Mouse (Mus musculus): ENCODE data around the gene Kif2a. TPM values are rescaled to one million over a fixed set of nuclear protein-coding genes. Genes with fewer than 3 reads are reported as not detected.
"Not testable (repeated sequence)": the region's sequence is repeated elsewhere in the genome, so short reads cannot be mapped to it uniquely, and the experiment has no call there.

Kif2a gene
- total RNA-seq, 2 experiments from 2014 or later = 88.8 to 107 TPM

DNA sequence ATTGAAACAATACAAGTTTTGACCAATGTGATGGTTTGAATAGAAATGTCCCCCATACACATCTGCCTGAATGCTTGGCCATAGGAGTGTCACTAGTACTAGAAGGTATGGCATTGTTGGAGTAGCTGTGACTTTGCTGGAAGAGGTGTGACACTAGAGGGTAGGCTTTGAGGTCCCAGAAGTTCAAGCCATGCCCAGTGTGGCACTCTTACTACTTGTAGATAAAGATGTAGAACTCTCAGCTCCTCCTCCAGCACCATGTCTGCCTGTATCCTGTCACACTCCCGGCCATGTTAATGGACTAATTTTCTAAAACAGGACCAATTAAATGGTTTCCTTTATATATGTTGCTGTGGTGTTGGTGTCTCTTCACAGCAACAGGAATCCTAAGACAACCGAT, 10.3 kb downstream of the Kif2a start:
- H3K4me3 ChIP-seq = no peak overlapping the region
- no peak overlapping the region for H3K27ac ChIP-seq
- DNase-seq (ENCODE audit: extremely low spot score in 1 of 2, low spot score in 2 of 2) = no peak
- intact Hi-C loops (cut with DNase I) = no loop called here
- no peak for TF ChIP-seq CTCF (IDR thresholded peaks at IDR 0.05)

DNA sequence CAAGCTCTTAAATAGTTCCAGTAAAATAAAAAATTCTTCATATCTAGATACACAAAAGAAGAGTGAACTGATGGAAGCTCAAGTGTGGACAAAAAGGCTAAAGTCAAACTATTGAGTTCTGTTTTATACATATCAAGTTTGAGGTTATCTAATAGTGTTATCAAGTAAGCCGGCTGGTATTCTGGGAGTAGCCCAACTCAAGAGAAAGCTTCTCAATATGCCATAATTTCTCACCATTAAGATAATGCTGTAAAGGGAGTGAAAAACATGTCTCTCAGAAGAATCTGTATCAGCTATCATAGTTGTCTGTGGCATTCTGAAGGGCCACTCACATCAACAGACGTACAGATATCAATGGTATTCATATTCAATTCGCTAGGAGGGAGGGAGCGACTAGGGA, 13.8 kb downstream of the Kif2a start:
- DNase-seq (ENCODE audit: extremely low spot score in 1 of 2, low spot score in 2 of 2) = no peak
- intact Hi-C loops (cut with DNase I) = no loop called here
- TF ChIP-seq CTCF (IDR thresholded peaks at IDR 0.05) = no peak

DNA sequence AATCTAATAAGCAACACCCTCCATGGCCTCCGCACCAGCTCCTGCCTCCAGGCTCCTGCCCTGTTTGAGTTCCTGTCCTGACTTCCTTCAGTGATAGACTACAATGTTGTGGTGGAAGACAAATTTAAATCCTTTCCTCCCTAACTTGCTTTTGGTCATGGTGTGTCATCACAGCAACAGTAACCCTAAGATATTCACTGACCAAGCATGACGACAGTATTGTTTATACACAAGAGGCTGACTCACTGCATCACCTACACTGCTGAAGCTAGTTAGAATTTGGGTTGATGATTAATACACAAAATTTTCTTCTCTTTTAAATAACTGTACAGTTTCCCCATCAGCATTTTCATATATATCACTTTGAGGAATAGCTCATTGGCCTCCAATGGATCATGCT, 18.7 kb downstream of the Kif2a start:
- no peak for DNase-seq (ENCODE audit: extremely low spot score in 1 of 2, low spot score in 2 of 2)
- intact Hi-C loops (cut with DNase I) = no loop called here
- H3K4me3 ChIP-seq = no peak overlapping the region
- H3K27ac ChIP-seq = no peak overlapping the region
- TF ChIP-seq CTCF (IDR thresholded peaks at IDR 0.05) = no peak

More for the DNA sequence above, 13.8 kb downstream of the Kif2a start:
- Histone ChIP-seq H3K4me3 (no peak overlapping the region), H3K27ac (no peak overlapping the region)

DNA sequence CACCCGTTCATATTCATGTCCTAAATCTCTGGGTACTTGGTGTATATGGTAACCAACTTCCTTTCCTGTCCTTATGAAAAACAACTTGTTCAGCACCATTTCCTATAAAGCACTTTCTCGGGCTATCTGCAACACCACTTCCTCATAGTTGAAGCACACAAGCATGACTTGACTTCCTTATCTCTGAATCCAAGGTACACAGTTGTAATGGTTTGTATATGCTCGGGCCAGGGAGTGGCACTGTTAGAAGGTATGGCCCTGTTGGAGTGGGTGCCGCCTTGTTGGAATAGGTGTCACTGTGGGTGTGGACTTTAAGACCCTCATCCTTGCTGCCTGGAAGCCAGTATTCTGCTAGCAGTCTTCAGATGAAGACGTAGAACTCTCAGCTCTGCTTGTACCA, 23.3 kb downstream of the Kif2a start:
- Histone ChIP-seq H3K4me3 (no peak overlapping the region), H3K27ac (no peak overlapping the region)
- TF ChIP-seq CTCF (IDR thresholded peaks at IDR 0.05) = no peak
- intact Hi-C loops (cut with DNase I) = no loop called here
- DNase-seq (ENCODE audit: extremely low spot score in 1 of 2, low spot score in 2 of 2) = no peak

DNA sequence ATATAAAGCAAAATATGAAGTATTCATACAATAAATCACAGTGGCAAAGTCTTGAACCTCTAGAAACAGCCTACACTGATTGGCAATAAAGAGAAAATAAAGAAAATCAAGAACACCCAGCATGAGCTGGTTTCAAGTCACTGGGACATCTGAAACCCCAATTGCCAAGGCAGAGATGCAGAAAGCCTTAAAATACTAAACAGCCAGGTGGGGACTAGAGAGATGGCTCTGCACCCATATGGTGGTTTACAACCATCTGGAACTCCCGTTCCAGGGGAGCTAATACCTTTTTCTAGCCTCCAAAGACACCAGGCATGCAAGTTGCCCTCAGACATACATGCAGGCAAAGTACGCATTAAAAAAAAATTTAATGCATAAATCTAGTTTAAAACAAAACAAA, 23.9 kb downstream of the Kif2a start:
- DNase-seq (ENCODE audit: extremely low spot score in 1 of 2, low spot score in 2 of 2) = no peak
- no peak overlapping the region for H3K27ac ChIP-seq
- no peak overlapping the region for H3K4me3 ChIP-seq
- TF ChIP-seq CTCF (IDR thresholded peaks at IDR 0.05) = no peak
- intact Hi-C loops (cut with DNase I) = no loop called here

DNA sequence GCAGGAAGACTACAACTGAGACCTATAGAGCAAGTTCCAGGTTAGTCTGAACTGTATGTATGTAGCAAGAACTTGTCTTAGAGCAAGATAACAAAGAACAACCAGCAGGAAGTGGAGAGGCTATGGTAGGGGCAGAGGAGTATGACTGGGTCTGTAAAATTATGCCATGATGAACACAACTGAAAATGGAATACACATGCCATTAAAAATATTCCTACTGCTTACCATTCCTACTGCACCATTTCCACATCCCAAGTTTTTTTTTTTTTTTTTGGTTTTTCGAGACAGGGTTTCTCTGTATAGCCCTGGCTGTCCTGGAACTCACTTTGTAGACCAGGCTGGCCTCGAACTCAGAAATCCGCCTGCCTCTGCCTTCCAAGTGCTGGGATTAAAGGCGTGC, 24.4 kb downstream of the Kif2a start:
- H3K4me3 ChIP-seq; intact Hi-C loops (cut with DNase I); H3K27ac ChIP-seq; DNase-seq (ENCODE audit: extremely low spot score in 1 of 2, low spot score in 2 of 2): not testable (repeated sequence)

GRCm38 (mm10) chr13:106996891-106997290, 25.0 kb downstream of the Kif2a start:
- DNase-seq (ENCODE audit: extremely low spot score in 1 of 2, low spot score in 2 of 2) = no peak
- no peak overlapping the region for H3K4me3 ChIP-seq
- intact Hi-C loops (cut with DNase I) = no loop called here
- no peak overlapping the region for H3K27ac ChIP-seq
- TF ChIP-seq CTCF (IDR thresholded peaks at IDR 0.05) = no peak

- Histone ChIP-seq H3K4me3 (no peak overlapping the region), H3K27ac (no peak overlapping the region)
- no peak for DNase-seq (ENCODE audit: extremely low spot score in 1 of 2, low spot score in 2 of 2)
- intact Hi-C loops (cut with DNase I) = no loop called here
- TF ChIP-seq CTCF (IDR thresholded peaks at IDR 0.05) = no peak
Observed at GRCm38 (mm10) chr13:106961496-106961895, 60.4 kb downstream of the Kif2a start.

- Histone ChIP-seq H3K27ac (no peak overlapping the region), H3K4me3 (no peak overlapping the region)
- intact Hi-C loops (cut with DNase I) = no loop called here
- DNase-seq (ENCODE audit: extremely low spot score in 1 of 2, low spot score in 2 of 2) = no peak
- no peak for TF ChIP-seq CTCF (IDR thresholded peaks at IDR 0.05)
Observed at GRCm38 (mm10) chr13:106960557-106960956, 61.4 kb downstream of the Kif2a start.

DNA sequence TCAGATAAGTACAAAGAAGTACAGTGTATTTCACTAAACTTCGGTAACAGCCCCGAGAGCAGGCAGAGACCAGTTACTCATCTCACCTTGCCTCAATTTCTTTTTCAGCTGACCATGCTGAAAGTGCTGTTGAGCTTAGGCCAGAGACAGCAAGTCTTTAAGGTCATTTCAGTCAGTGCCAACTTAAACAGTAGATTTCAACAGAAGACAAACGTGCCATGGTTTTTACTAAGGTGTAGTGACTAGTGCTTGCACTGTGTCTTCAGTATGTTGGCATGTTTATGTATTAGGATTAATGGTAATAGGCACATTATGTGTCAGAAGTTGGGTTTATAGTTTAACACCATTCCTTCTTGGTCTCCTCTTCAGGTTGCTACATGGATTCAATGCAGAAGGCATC, 63.6 kb downstream of the Kif2a start:
- DNase-seq (ENCODE audit: extremely low spot score in 1 of 2, low spot score in 2 of 2) = no peak
- Histone ChIP-seq H3K4me3 (no peak overlapping the region), H3K27ac (no peak overlapping the region)
- TF ChIP-seq CTCF (IDR thresholded peaks at IDR 0.05) = no peak
- intact Hi-C loops (cut with DNase I) = no loop called here

DNA sequence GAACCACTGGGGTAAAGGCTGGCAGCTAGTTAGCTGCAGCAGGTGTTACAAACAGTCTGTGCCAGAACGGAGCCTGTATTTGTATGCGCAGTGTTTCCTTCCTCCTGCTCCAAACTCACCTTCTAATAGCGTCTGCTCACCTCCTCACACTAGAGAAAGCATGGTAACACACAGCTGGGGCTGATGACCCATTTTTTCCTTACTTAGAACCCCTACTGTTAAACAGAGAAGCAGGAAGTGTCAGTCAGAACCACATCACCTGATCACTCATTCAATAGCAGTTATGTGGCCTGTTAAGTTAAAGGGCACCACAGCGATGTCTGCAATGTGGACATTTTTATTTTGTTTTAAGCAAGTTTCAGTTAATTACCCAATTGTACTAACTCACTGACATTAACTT, 64.4 kb downstream of the Kif2a start:
- DNase-seq (ENCODE audit: extremely low spot score in 1 of 2, low spot score in 2 of 2) = no peak
- H3K27ac ChIP-seq = no peak overlapping the region
- intact Hi-C loops (cut with DNase I) = no loop called here
- no peak overlapping the region for H3K4me3 ChIP-seq
- TF ChIP-seq CTCF (IDR thresholded peaks at IDR 0.05) = no peak

GRCm38 (mm10) chr13:106954880-106955279, 67.0 kb downstream of the Kif2a start:
- TF ChIP-seq CTCF (IDR thresholded peaks at IDR 0.05) = no peak
- no peak overlapping the region for H3K27ac ChIP-seq
- H3K4me3 ChIP-seq = no peak overlapping the region
- no peak for DNase-seq (ENCODE audit: extremely low spot score in 1 of 2, low spot score in 2 of 2)
- intact Hi-C loops (cut with DNase I) = no loop called here

DNA sequence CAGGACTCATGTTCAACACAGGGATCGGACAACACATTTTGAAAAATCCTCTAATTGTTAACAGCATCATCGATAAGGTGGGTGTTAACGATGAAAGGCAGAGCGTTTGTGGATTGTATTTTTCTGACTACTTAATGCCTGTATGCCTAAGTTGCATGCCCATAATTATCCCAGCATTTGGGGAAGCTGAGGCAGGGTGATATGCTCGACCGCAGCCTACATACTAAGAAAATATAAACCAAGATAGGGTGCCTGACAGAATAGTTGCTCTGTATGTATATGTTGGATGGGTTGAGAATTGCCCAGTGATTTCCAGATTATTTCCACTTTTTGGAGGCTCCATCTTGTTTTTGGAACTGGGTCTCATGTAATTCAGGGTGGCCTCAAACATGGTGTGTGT, 74.3 kb downstream of the Kif2a start:
- peak overlapping the region; percentile 81 for H3K27ac ChIP-seq
- intact Hi-C loops (cut with DNase I) = loop anchor here (5.0 kb wide), 2 partner anchors 75 to 155 kb away; partner anchors contain the start of gene Kif2a

More for the DNA sequence above, 74.3 kb downstream of the Kif2a start:
- no peak for DNase-seq (ENCODE audit: extremely low spot score in 1 of 2, low spot score in 2 of 2)
- TF ChIP-seq CTCF (IDR thresholded peaks at IDR 0.05) = no peak
- peak overlapping the region; percentile 93 for H3K4me3 ChIP-seq

All from left cerebral cortex, adult 2 months (tissue).